21 mouse cellular contexts compared by ENCODE assay signal in genomic region chr16:87470579-87470978, GRCm38 (mm10).
"Had no signal": no experiment of that assay in that cellular context is flagged by ENCODE, and none has a peak within 500 bp of the region (broad histone marks: within the 10 kb centered on the region; RNA-seq: fewer than 3 reads in every experiment).

No protein-coding gene starts in this region.

- ATAC-seq: liver, embryonic 12.5 days; midbrain, embryonic 13.5 days; midbrain, embryonic 16.5 days had no signal

- H3K9me3 ChIP-seq: limb, embryonic 12.5 days; limb, embryonic 15.5 days; liver, embryonic 12.5 days; liver, embryonic 15.5 days; lung, embryonic 15.5 days; megakaryocyte, embryonic 14.5 days; midbrain, embryonic 10.5 days; midbrain, embryonic 13.5 days; neural tube, embryonic 13.5 days had no signal

- H3K27me3 ChIP-seq: limb, embryonic 12.5 days; limb, embryonic 15.5 days; liver, embryonic 12.5 days; liver, embryonic 15.5 days; lung, embryonic 15.5 days; megakaryocyte, embryonic 14.5 days; midbrain, embryonic 13.5 days; neural tube, embryonic 13.5 days had no signal

- H3K27ac ChIP-seq: limb, embryonic 12.5 days; limb, embryonic 15.5 days; liver, embryonic 12.5 days; liver, embryonic 15.5 days; lung, embryonic 15.5 days; midbrain, embryonic 10.5 days; midbrain, embryonic 13.5 days; neural tube, embryonic 13.5 days had no signal

- DNase-seq: kidney, postnatal 14 days; kidney, postnatal 4 days; left cerebral cortex, postnatal 4 days; lung, adult 18-20 months; lung, postnatal 10 days; lung, postnatal 36 days; retina, postnatal 1 day; right cerebral cortex, postnatal 25 days; thymus, adult 18-20 months; thymus, postnatal 36 days had no signal

- H3K4me1 ChIP-seq: limb, embryonic 12.5 days; limb, embryonic 15.5 days; liver, embryonic 12.5 days; liver, embryonic 15.5 days; lung, embryonic 15.5 days; megakaryocyte, embryonic 14.5 days; midbrain, embryonic 10.5 days; midbrain, embryonic 13.5 days; neural tube, embryonic 13.5 days had no signal

- H3K9ac ChIP-seq: limb, embryonic 12.5 days; limb, embryonic 15.5 days; liver, embryonic 12.5 days; liver, embryonic 15.5 days; lung, embryonic 15.5 days; midbrain, embryonic 13.5 days; neural tube, embryonic 13.5 days had no signal

- H3K4me2 ChIP-seq: limb, embryonic 12.5 days; limb, embryonic 15.5 days; liver, embryonic 12.5 days; liver, embryonic 15.5 days; lung, embryonic 15.5 days; midbrain, embryonic 13.5 days; neural tube, embryonic 13.5 days had no signal

- H3K4me3 ChIP-seq: limb, embryonic 12.5 days; limb, embryonic 15.5 days; liver, embryonic 12.5 days; liver, embryonic 15.5 days; lung, embryonic 15.5 days; megakaryocyte, embryonic 14.5 days; midbrain, embryonic 10.5 days; midbrain, embryonic 13.5 days; myocyte; neural tube, embryonic 13.5 days had no signal
